Mouse (Mus musculus) MEL (cell line): ENCODE data around the gene Lingo1. TPM values are rescaled to one million over a fixed set of nuclear protein-coding genes. Genes with fewer than 3 reads are reported as not detected.

Source experiments
- DNase-seq: peaks from one replicate; pipeline ENCODE4 v3.0.0; 2011; ENCODE audit warnings: low read depth, low spot score
- H3K27ac ChIP-seq: 2 replicates; pipeline ENCODE4 v1.5.1; 2012; ENCODE audit warnings: low read depth, mild to moderate bottlenecking, control low read depth, low read length, moderate library complexity; ENCODE audit not compliant: control insufficient read depth
- H3K27me3 ChIP-seq, 2 experiments: fragments of 150-350 bp in 1 of 2; sonication (generic) in 1 of 2; 2 replicates each; pipeline ENCODE4 v1.6.1; 2012; ENCODE audit warnings: low read length in 2 of 2, mild to moderate bottlenecking in 2 of 2, improper control_type of control experiment in 1 of 2, moderate library complexity in 1 of 2; ENCODE audit not compliant: insufficient read depth in 2 of 2, control insufficient read depth in 1 of 2
- H3K36me3 ChIP-seq, 2 experiments: 2 replicates each; pipeline ENCODE4 v1.6.1; 2012 to 2014; ENCODE audit warnings: low read length in 2 of 2, improper control_type of control experiment in 1 of 2, inconsistent platforms in 1 of 2, mild to moderate bottlenecking in 1 of 2; ENCODE audit not compliant: insufficient read depth in 2 of 2, control insufficient read depth in 1 of 2
- H3K4me1 ChIP-seq, 2 experiments: fragments of 150-350 bp in 1 of 2; sonication (generic) in 1 of 2; 2 replicates each; pipeline ENCODE4 v1.6.1; 2012; ENCODE audit warnings: low read length in 2 of 2, improper control_type of control experiment in 1 of 2, mild to moderate bottlenecking in 1 of 2; ENCODE audit not compliant: insufficient read depth in 2 of 2, control insufficient read depth in 1 of 2
- H3K4me3 ChIP-seq, 2 experiments: fragments of 150-350 bp in 1 of 2; sonication (generic) in 1 of 2; 2 replicates each; pipeline ENCODE4 v1.5.1; 2012; ENCODE audit warnings: low read depth in 2 of 2, low read length in 2 of 2, mild to moderate bottlenecking in 2 of 2, moderate library complexity in 2 of 2, control low read depth in 1 of 2, improper control_type of control experiment in 1 of 2; ENCODE audit not compliant: control insufficient read depth in 1 of 2, insufficient read depth in 1 of 2
- H3K79me2 ChIP-seq: 2 replicates; pipeline ENCODE4 v1.6.1; 2012; ENCODE audit warnings: mild to moderate bottlenecking, low read length, moderate library complexity; ENCODE audit not compliant: control insufficient read depth, poor library complexity, insufficient read depth
- H3K9ac ChIP-seq: 2 replicates; pipeline ENCODE4 v1.6.1; 2012; ENCODE audit warnings: low read depth, mild to moderate bottlenecking, control low read depth, low read length, moderate library complexity; ENCODE audit not compliant: control insufficient read depth, poor library complexity, severe bottlenecking
- H3K9me3 ChIP-seq: fragments of 150-350 bp; sonication (generic); replicated peaks from 2 replicates; pipeline ENCODE4 v1.6.1; 2012; ENCODE audit warnings: mild to moderate bottlenecking, low read length, improper control_type of control experiment, moderate library complexity; ENCODE audit not compliant: insufficient read depth
- BHLHE40 ChIP-seq: IDR thresholded peaks from 2 replicates; pipeline ENCODE4 v1.6.1; 2012; ENCODE audit warnings: low read depth, mild to moderate bottlenecking, inconsistent platforms, low read length, improper control_type of control experiment, borderline replicate concordance
- CHD2 ChIP-seq: IDR thresholded peaks from 2 replicates; pipeline ENCODE4 v1.6.1; 2011; ENCODE audit warnings: low read length, improper control_type of control experiment
- CTCF ChIP-seq, 3 experiments: IDR thresholded peaks in 2 of 3; conservative IDR thresholded peaks in 1 of 3; 2 replicates each; pipeline ENCODE4 v1.5.1; 2011 to 2012; ENCODE audit warnings: low read length in 3 of 3, low read depth in 2 of 3, mild to moderate bottlenecking in 2 of 3, improper control_type of control experiment in 1 of 3, inconsistent platforms in 1 of 3, mixed read lengths in 1 of 3, moderate library complexity in 1 of 3; ENCODE audit not compliant: control insufficient read depth in 1 of 3, insufficient read depth in 1 of 3, poor library complexity in 1 of 3, severe bottlenecking in 1 of 3
- ELF1 ChIP-seq: IDR thresholded peaks from 2 replicates; pipeline ENCODE4 v1.6.1; 2014; ENCODE audit warnings: low read depth, mild to moderate bottlenecking, inconsistent platforms, low read length, improper control_type of control experiment, moderate library complexity
- HCFC1 ChIP-seq: IDR thresholded peaks from 2 replicates; pipeline ENCODE4 v1.6.1; 2012; ENCODE audit warnings: low read depth, mild to moderate bottlenecking, inconsistent platforms, low read length, improper control_type of control experiment, moderate library complexity
- JUND ChIP-seq: IDR thresholded peaks from 2 replicates; pipeline ENCODE4 v1.6.1; 2011; ENCODE audit warnings: low read depth, mild to moderate bottlenecking, improper control_type of control experiment, low read length
- MAX ChIP-seq: IDR thresholded peaks from 2 replicates; pipeline ENCODE4 v1.6.1; 2011; ENCODE audit warnings: low read length, improper control_type of control experiment
- MAZ ChIP-seq: IDR thresholded peaks from 2 replicates; pipeline ENCODE4 v1.6.1; 2012; ENCODE audit warnings: low read depth, mild to moderate bottlenecking, inconsistent platforms, low read length, improper control_type of control experiment
- MXI1 ChIP-seq: IDR thresholded peaks from 2 replicates; pipeline ENCODE4 v1.6.1; 2011; ENCODE audit warnings: mild to moderate bottlenecking, low read depth, low read length, improper control_type of control experiment
- MYB ChIP-seq: IDR thresholded peaks from 2 replicates; pipeline ENCODE4 v1.6.1; 2011; ENCODE audit warnings: mild to moderate bottlenecking, low read depth, low read length, improper control_type of control experiment
- RCOR1 ChIP-seq: IDR thresholded peaks from 2 replicates; pipeline ENCODE4 v1.6.1; 2012; ENCODE audit warnings: low read depth, mild to moderate bottlenecking, inconsistent platforms, low read length, improper control_type of control experiment
- SIN3A ChIP-seq: IDR thresholded peaks from 2 replicates; pipeline ENCODE4 v1.6.1; 2012; ENCODE audit warnings: low read length, improper control_type of control experiment, inconsistent platforms
- TAL1 ChIP-seq: IDR thresholded peaks from 2 replicates; pipeline ENCODE4 v1.6.1; 2012; ENCODE audit warnings: mild to moderate bottlenecking, inconsistent platforms, low read length, moderate library complexity, mixed read lengths
- USF1 ChIP-seq: IDR thresholded peaks from 2 replicates; pipeline ENCODE4 v1.6.1; 2014; ENCODE audit warnings: low read depth, mild to moderate bottlenecking, inconsistent platforms, low read length, improper control_type of control experiment, moderate library complexity
- USF2 ChIP-seq, 2 experiments: IDR thresholded peaks; 2 replicates each; pipeline ENCODE4 v1.6.1; 2011 to 2012; ENCODE audit warnings: improper control_type of control experiment in 2 of 2, low read length in 2 of 2, borderline replicate concordance in 1 of 2, inconsistent platforms in 1 of 2, low read depth in 1 of 2, mild to moderate bottlenecking in 1 of 2; ENCODE audit not compliant: insufficient read depth in 1 of 2
- ZKSCAN1 ChIP-seq: IDR thresholded peaks from 2 replicates; pipeline ENCODE4 v1.6.1; 2012; ENCODE audit warnings: low read depth, mild to moderate bottlenecking, inconsistent platforms, low read length, improper control_type of control experiment, moderate library complexity
- ZNF384 ChIP-seq: IDR thresholded peaks from 2 replicates; pipeline ENCODE4 v1.6.1; 2012; ENCODE audit warnings: low read depth, mild to moderate bottlenecking, inconsistent platforms, low read length, improper control_type of control experiment
- polyA plus RNA-seq, 2 experiments: library from polyadenylated mRNA; stranded (reverse) in 1 of 2; unstranded in 1 of 2; fragments of >175 nt in 1 of 2; fragments of >200 nt in 1 of 2; gene quantifications; 2 replicates each; pipeline versions ENCODE4 v1.2.1 to v1.2.4; 2012; ENCODE audit warnings: low replicate concordance in 2 of 2, low read depth in 1 of 2; ENCODE audit not compliant: insufficient read length in 2 of 2, insufficient read depth in 1 of 2, missing spikeins in 1 of 2
- total RNA-seq: library from RNA; depleted of rRNA; stranded (reverse); fragments of 300-350 nt; gene quantifications from 2 replicates; pipeline ENCODE4 v1.2.3, GENCODE M21; 2012

Gene Lingo1
- total and polyA plus RNA-seq, 3 experiments = not detected

DNA sequence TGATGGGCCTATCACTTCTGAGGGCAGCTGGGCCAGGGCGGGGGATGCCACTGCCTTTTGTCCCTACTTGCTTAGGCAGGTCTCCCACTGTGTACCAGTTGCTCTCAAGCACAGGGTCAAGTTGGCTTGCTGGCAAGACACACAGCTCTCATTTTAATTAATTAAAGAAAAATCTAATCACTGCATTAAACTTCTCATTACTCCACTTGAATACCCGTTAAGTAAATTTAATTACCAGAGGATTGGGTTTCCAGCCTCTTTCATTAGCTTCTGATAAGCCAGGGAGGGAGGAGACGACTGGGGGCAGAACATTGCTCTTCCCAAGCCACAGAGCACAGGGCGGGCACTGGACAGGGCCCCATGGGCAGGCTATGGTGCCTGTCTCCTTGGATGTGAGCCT, 113.4 kb downstream of the Lingo1 start:
- H3K27me3 ChIP-seq = peaks cover 0 to 8% of the 10 kb centered on the region in 2 experiments; a peak in 2 of 4 replicates
- no peaks in the 10 kb centered on the region for H3K79me2 ChIP-seq
- no peak overlapping the region for H3K4me3 ChIP-seq
- DNase-seq = no peak
- no peaks in the 10 kb centered on the region for H3K36me3 ChIP-seq
- H3K27ac ChIP-seq = no peak overlapping the region
- TF ChIP-seq HCFC1 (no peak), ELF1 (no peak), RCOR1 (no peak), CHD2 (no peak), USF2 (IDR thresholded peaks at IDR 0.05; ENCODE audit: borderline replicate concordance in 1 of 2, insufficient read depth in 1 of 2, low read depth in 1 of 2, low read length in 2 of 2) (no peak), SIN3A (no peak), MAZ (no peak), ZKSCAN1 (no peak), MXI1 (no peak), MAX (no peak), USF1 (no peak), CTCF (IDR thresholded peaks at IDR 0.05 in 2 of 3, conservative IDR thresholded peaks at IDR 0.05 in 1 of 3; ENCODE audit: control insufficient read depth in 1 of 3, insufficient read depth in 1 of 3, low read depth in 2 of 3, low read length in 3 of 3, poor library complexity in 1 of 3, severe bottlenecking in 1 of 3) (no peak), JUND (no peak), ZNF384 (no peak)
- no peaks in the 10 kb centered on the region for H3K4me1 ChIP-seq
- no peak overlapping the region for H3K9ac ChIP-seq
- no peaks in the 10 kb centered on the region for H3K9me3 ChIP-seq

DNA sequence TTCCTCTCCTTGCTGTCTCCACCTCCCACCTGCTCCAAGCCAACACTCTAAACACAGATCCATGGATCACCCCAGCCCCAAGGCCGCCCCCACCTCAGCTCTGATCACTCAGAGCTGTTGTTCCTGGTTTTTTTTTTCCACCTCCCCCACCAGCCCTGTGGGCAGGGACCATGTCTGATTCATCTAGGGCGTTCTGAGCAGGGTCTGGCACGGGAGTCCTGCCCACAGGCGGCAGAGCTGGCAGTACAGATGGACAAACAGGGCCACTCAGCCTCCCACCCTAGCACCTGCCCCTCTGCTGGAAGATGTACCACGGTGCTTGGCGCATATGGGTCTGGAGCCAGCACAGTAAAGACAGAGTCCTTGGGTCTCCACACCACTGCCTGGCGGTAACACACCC, 114.3 kb downstream of the Lingo1 start:
- DNase-seq = no peak
- Histone ChIP-seq H3K27me3 (peaks cover 0 to 8% of the 10 kb centered on the region in 2 experiments; a peak in 2 of 4 replicates), H3K36me3 (no peaks in the 10 kb centered on the region), H3K4me3 (no peak overlapping the region), H3K79me2 (no peaks in the 10 kb centered on the region), H3K4me1 (no peaks in the 10 kb centered on the region), H3K9me3 (no peaks in the 10 kb centered on the region), H3K9ac (no peak overlapping the region), H3K27ac (no peak overlapping the region)
- TF ChIP-seq USF1 (no peak), BHLHE40 (no peak), TAL1 (no peak), MYB (no peak)
